Mouse (Mus musculus) limb, embryonic 11.5 days (tissue): ENCODE results near the gene Scrt2. TPM values are rescaled to one million over a fixed set of nuclear protein-coding genes. Genes with fewer than 3 reads are reported as not detected.

Experiments used
- ATAC-seq: fragments of 200-750 bp; cut with Nextera tagmentation; 2 replicates; pipeline ENCODE4 v1.8.0; 2017; ENCODE audit warnings: low read depth; ENCODE audit not compliant: insufficient number of reproducible peaks, low FRiP score, low TSS enrichment
- DNase-seq: peaks from one replicate; pipeline ENCODE4 v3.0.0-alpha.2; 2015; ENCODE audit warnings: low spot score
- H3K27ac ChIP-seq: fragments of 300-500 bp; sonication (generic); replicated peaks from 2 replicates; pipeline ENCODE4 v1.5.1; 2014; ENCODE audit warnings: low read depth, mild to moderate bottlenecking, low read length
- H3K27me3 ChIP-seq: fragments of 300-500 bp; sonication (generic); 2 replicates; pipeline ENCODE4 v1.6.1; 2014; ENCODE audit warnings: mild to moderate bottlenecking, low read length, mixed read lengths; ENCODE audit not compliant: control insufficient read depth, insufficient read depth
- H3K36me3 ChIP-seq: fragments of 300-500 bp; sonication (generic); 2 replicates; pipeline ENCODE4 v1.6.1; 2014; ENCODE audit warnings: mild to moderate bottlenecking, low read length, moderate library complexity, mixed read lengths; ENCODE audit not compliant: control insufficient read depth, insufficient read depth
- H3K4me1 ChIP-seq: fragments of 300-500 bp; sonication (generic); 2 replicates; pipeline ENCODE4 v1.6.1; 2014; ENCODE audit warnings: low read length, mixed read lengths; ENCODE audit not compliant: control insufficient read depth, insufficient read depth
- H3K4me2 ChIP-seq: fragments of 300-500 bp; sonication (generic); 2 replicates; pipeline ENCODE4 v1.6.1; 2014; ENCODE audit warnings: low read depth, mild to moderate bottlenecking, moderate library complexity; ENCODE audit not compliant: severe bottlenecking
- H3K4me3 ChIP-seq: fragments of 300-500 bp; sonication (generic); 2 replicates; pipeline ENCODE4 v1.5.1; 2014; ENCODE audit warnings: low read depth, low read length
- H3K9ac ChIP-seq: fragments of 300-500 bp; sonication (generic); 2 replicates; pipeline ENCODE4 v1.6.1; 2014; ENCODE audit warnings: mild to moderate bottlenecking, low read length
- H3K9me3 ChIP-seq: fragments of 300-500 bp; sonication (generic); 2 replicates; pipeline ENCODE4 v1.6.1; 2016; ENCODE audit warnings: low read length; ENCODE audit not compliant: control insufficient read depth
- WGBS: fragments of 180-500 bp; shearing (Covaris S2); extraction: QIAGEN DNeasy Blood & Tissue Kit; methylation state at CpG from one replicate; pipeline ENCODE4 v1.1.7; 2014; 5-methylcytosine and 5-hydroxymethylcytosine counted together
- polyA plus RNA-seq: library from polyadenylated mRNA; unstranded; fragments of >200 nt; fragmentation: Nextera tagmentation; extraction: Ambion mirVana; gene quantifications from 2 replicates; pipeline ENCODE4 v1.2.1, GENCODE M21; 2014

Scrt2 gene
- polyA plus RNA-seq, 1 experiment from 2014 or later = 0.07 TPM

DNA sequence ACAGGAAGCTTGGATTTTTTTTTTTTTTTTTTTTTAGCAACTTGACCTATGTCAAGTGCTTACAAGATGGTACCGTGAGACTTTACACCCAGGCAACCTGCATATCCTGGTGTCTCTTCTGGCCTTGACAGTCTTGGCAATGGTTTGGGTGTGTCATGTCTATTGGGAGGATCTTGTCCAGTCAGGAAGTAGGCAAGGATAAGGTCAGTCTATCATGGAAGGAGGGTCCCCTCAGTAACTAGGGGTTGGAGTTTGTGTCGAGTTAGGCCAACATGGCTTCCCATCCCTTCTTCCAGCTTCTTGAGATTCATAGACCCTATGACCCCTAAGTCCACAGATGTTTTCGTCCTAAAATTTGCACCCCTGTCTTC, 24.9 kb downstream of the Scrt2 start:
- no peak for DNase-seq
- no peak overlapping the region for H3K9ac ChIP-seq

DNA sequence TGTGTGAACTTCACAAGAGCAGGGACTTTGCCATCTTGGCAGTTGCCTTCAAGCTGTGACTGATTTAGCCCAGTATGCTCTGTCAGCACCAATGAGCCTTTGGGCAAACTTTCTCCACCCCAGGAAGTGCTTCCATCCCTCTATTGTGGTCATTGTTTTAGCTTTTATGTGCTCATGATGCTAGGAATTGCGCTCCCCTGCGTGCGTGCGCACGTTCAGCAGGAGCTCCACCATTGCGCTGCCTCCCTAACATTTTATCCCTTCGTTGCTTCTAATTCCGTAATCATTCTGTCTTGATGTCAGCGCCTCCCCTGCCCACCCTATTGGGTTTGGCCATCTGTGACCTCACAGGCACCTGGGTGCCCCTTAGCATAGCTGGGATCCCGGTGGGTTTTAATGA, 25.3 kb downstream of the Scrt2 start:
- Histone ChIP-seq H3K27ac (no peak overlapping the region), H3K36me3 (no peaks in the 10 kb centered on the region), H3K4me2 (no peak overlapping the region), H3K27me3 (no peaks in the 10 kb centered on the region), H3K4me3 (no peak overlapping the region), H3K9me3 (no peaks in the 10 kb centered on the region), H3K4me1 (peaks cover 5% of the 10 kb centered on the region; the same call in 1 of the 2 replicates), H3K9ac (no peak overlapping the region)
- no peak for ATAC-seq
- DNase-seq = no peak
- 92% methylated on average over 10 of the region's 10 CpGs for WGBS

More for the DNA sequence above, 24.9 kb downstream of the Scrt2 start:
- Histone ChIP-seq H3K9me3 (no peaks in the 10 kb centered on the region), H3K36me3 (no peaks in the 10 kb centered on the region), H3K4me3 (peak overlapping the region; percentile 57), H3K4me2 (peak overlapping the region; percentile 88; the same call in 1 of the 2 replicates), H3K27ac (no peak overlapping the region), H3K4me1 (peaks cover 5% of the 10 kb centered on the region; the same call in 1 of the 2 replicates), H3K27me3 (no peaks in the 10 kb centered on the region)
- WGBS = 89% methylated on average over 3 of the region's 3 CpGs
- no peak for ATAC-seq

DNA sequence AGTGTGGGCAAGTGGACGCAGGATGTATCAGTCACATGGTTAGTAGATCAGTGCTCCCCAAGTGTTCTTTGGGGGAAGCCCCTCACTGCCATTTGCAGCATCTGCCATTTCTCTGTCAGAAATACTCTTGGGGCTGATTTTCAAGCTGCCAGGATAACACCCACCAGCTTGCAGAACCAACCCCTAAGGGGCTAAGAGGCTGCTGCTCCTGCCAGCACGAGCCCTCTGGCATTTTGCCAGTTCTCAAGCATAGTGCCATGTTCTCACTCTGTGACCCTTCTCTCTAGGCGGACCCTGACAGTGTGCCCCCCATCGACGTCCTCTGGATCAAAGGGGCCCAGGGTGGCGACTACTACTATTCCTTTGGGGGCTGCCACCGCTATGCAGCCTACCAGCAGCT, 27.4 kb downstream of the Scrt2 start:
- Histone ChIP-seq H3K9ac (no peak overlapping the region), H3K27ac (no peak overlapping the region), H3K4me1 (peaks cover 5% of the 10 kb centered on the region; the same call in 1 of the 2 replicates), H3K4me3 (no peak overlapping the region), H3K27me3 (no peaks in the 10 kb centered on the region), H3K4me2 (no peak overlapping the region), H3K9me3 (no peaks in the 10 kb centered on the region), H3K36me3 (no peaks in the 10 kb centered on the region)
- no peak for ATAC-seq
- no peak for DNase-seq
- 82% methylated on average over 7 of the region's 7 CpGs for WGBS

- Histone ChIP-seq H3K9me3 (no peaks in the 10 kb centered on the region), H3K27me3 (no peaks in the 10 kb centered on the region), H3K36me3 (no peaks in the 10 kb centered on the region), H3K27ac (no peak overlapping the region), H3K4me3 (no peak overlapping the region), H3K9ac (no peak overlapping the region), H3K4me2 (no peak overlapping the region), H3K4me1 (peaks cover 9% of the 10 kb centered on the region)
- ATAC-seq (no peak), DNase-seq (no peak)
- 88% methylated on average over 5 of the region's 5 CpGs for WGBS
Observed at GRCm38 (mm10) chr2:152109386-152109785, 28.1 kb downstream of the Scrt2 start.

DNA sequence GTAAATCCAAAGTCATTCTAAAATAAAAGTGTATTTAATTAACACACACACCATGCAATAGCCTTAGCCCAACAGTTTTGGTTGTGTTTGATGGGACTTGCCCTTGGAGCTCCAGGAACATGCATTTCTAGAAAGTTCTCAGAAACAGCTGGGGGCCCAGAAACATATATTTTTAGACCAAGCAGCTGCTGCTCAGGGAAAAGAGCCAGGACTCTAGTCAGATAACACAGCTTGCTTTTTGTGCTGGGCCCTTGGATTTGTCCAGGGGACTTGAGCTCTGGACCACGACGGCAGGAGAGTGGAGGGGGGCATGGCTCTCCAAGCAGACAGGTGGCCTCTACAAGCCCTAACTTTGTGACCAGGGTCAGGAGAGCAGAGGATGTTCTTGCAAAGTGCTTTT, 30.0 kb downstream of the Scrt2 start:
- Histone ChIP-seq H3K9me3 (no peaks in the 10 kb centered on the region), H3K9ac (no peak overlapping the region), H3K36me3 (no peaks in the 10 kb centered on the region), H3K4me1 (peaks cover 17% of the 10 kb centered on the region), H3K4me2 (no peak overlapping the region), H3K27me3 (no peaks in the 10 kb centered on the region), H3K27ac (no peak overlapping the region), H3K4me3 (no peak overlapping the region)
- 65% methylated on average over 2 of the region's 2 CpGs for WGBS
- no peak for ATAC-seq
- no peak for DNase-seq

DNA sequence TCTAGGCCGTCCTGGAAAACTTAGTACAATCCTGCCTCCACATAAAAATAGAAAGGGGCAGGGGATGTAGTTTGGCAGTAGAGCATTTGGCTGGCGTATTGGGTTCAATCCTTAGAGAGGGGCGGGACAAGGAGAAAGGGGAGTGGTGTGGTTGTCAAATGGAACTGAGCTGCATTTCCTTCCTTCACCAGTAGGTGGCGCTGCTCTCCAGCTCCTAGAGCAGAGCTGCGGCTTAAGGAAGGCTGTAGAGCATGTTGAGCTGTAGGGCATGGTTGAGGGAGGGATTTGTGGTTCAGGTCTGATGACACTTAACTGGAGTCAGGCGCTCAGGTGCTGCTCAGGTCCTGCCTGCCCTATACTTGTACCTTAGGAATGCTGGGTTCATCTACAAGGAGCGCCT, 30.6 kb downstream of the Scrt2 start:
- Histone ChIP-seq H3K9ac (no peak overlapping the region), H3K4me1 (peaks cover 17% of the 10 kb centered on the region), H3K27me3 (no peaks in the 10 kb centered on the region), H3K4me3 (no peak overlapping the region), H3K4me2 (no peak overlapping the region), H3K36me3 (no peaks in the 10 kb centered on the region), H3K27ac (no peak overlapping the region), H3K9me3 (no peaks in the 10 kb centered on the region)
- DNase-seq = peak; percentile 97
- ATAC-seq = peak; percentile 55; the same call in 1 of the 2 replicates
- 8% methylated on average over 7 of the region's 7 CpGs for WGBS

DNA sequence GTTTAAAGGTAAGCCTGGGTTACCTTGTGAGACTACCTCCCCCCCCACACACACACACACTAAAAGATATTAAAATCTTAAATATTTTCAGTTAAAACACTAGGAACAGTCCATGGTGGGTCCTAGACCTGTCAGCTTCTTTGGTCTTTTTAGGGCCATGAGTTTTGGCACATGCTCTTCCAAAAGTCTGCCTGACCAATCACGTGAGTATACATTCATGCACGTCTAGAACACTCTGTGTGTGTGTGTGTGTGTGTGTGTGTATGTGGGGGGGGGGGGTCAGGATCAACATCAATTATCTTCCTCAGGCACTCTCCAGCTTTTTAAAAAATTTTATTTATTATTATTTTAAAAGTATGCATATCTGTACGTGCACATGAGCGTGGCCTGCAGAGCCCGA, 31.2 kb downstream of the Scrt2 start:
- H3K4me1 ChIP-seq = peaks cover 17% of the 10 kb centered on the region
- no peaks in the 10 kb centered on the region for H3K27me3 ChIP-seq
- no peak overlapping the region for H3K4me2 ChIP-seq
- DNase-seq (no peak), ATAC-seq (no peak)
- WGBS = 87% methylated on average over 5 of the region's 5 CpGs
- no peaks in the 10 kb centered on the region for H3K36me3 ChIP-seq
- no peak overlapping the region for H3K27ac ChIP-seq
- no peak overlapping the region for H3K4me3 ChIP-seq
- H3K9ac ChIP-seq = no peak overlapping the region
- no peaks in the 10 kb centered on the region for H3K9me3 ChIP-seq

- Histone ChIP-seq H3K4me1 (peaks cover 17% of the 10 kb centered on the region), H3K4me3 (no peak overlapping the region), H3K27me3 (no peaks in the 10 kb centered on the region), H3K4me2 (no peak overlapping the region), H3K36me3 (no peaks in the 10 kb centered on the region), H3K27ac (no peak overlapping the region), H3K9me3 (no peaks in the 10 kb centered on the region), H3K9ac (no peak overlapping the region)
- ATAC-seq (no peak), DNase-seq (no peak)
- WGBS = 68% methylated on average over 10 of the region's 10 CpGs
Observed at GRCm38 (mm10) chr2:152112970-152113369, 31.6 kb downstream of the Scrt2 start.
